Mouse (Mus musculus) C2C12 (cell line): ENCODE results near the gene Epn3. TPM values are rescaled to one million over a fixed set of nuclear protein-coding genes. Genes with fewer than 3 reads are reported as not detected.

Experiments
- H3K27me3 ChIP-seq: one replicate; pipeline ENCODE4 v1.6.1; 2011; ENCODE audit not compliant: control insufficient read depth, insufficient read depth, insufficient read length
- H3K36me3 ChIP-seq: one replicate; pipeline ENCODE4 v1.6.1; 2011; ENCODE audit not compliant: control insufficient read depth, insufficient read depth
- H3K4me3 ChIP-seq: one replicate; pipeline ENCODE4 v1.5.1; 2011; ENCODE audit warnings: mild to moderate bottlenecking, control low read depth; ENCODE audit not compliant: poor library complexity, insufficient read depth, severe bottlenecking
- H3K79me2 ChIP-seq: one replicate; pipeline ENCODE4 v1.6.1; 2011; ENCODE audit not compliant: control insufficient read depth, insufficient read depth
- H3K79me3 ChIP-seq: one replicate; pipeline ENCODE4 v1.6.1; 2011; ENCODE audit warnings: low read depth, control low read depth
- H3ac ChIP-seq: one replicate; pipeline ENCODE3; 2011; ENCODE audit warnings: low read depth; ENCODE audit not compliant: control insufficient read depth, insufficient read length
- CEBPB ChIP-seq: IDR thresholded peaks from one replicate; pipeline ENCODE4 v1.6.1; 2011; ENCODE audit warnings: low read depth, mild to moderate bottlenecking, control low read depth, moderate library complexity
- CTCF ChIP-seq: IDR thresholded peaks from one replicate; pipeline ENCODE4 v1.5.1; 2011; ENCODE audit not compliant: control insufficient read depth, insufficient read depth, insufficient read length
- FOSL1 ChIP-seq: IDR thresholded peaks from one replicate; pipeline ENCODE4 v1.8.0; 2011; ENCODE audit warnings: mild to moderate bottlenecking, low read length; ENCODE audit not compliant: poor library complexity, insufficient read depth, severe bottlenecking
- MAX ChIP-seq: IDR thresholded peaks from one replicate; pipeline ENCODE4 v1.6.1; 2011; ENCODE audit warnings: mild to moderate bottlenecking, control low read depth
- MYOD1 ChIP-seq: IDR thresholded peaks from one replicate; pipeline ENCODE4 v1.6.1; 2011; ENCODE audit warnings: low read depth; ENCODE audit not compliant: control insufficient read depth, insufficient read length
- MYOG ChIP-seq: IDR thresholded peaks from one replicate; pipeline ENCODE4 v1.6.1; 2011; ENCODE audit not compliant: control insufficient read depth, insufficient read length; ENCODE audit errors: extremely low read depth
- USF1 ChIP-seq: IDR thresholded peaks from one replicate; pipeline ENCODE4 v1.6.1; 2011; ENCODE audit warnings: low read depth, mild to moderate bottlenecking, control low read depth, moderate library complexity
- polyA plus RNA-seq: library from polyadenylated mRNA; unstranded; fragments of >200 nt; fragmentation: generic; extraction: Trizol; gene quantifications from one replicate; pipeline ENCODE4 v1.2.1, GENCODE M21; 2012; ENCODE audit warnings: missing spikeins

The Epn3 gene
- polyA plus RNA-seq, 1 experiment, result 0.25 TPM

DNA sequence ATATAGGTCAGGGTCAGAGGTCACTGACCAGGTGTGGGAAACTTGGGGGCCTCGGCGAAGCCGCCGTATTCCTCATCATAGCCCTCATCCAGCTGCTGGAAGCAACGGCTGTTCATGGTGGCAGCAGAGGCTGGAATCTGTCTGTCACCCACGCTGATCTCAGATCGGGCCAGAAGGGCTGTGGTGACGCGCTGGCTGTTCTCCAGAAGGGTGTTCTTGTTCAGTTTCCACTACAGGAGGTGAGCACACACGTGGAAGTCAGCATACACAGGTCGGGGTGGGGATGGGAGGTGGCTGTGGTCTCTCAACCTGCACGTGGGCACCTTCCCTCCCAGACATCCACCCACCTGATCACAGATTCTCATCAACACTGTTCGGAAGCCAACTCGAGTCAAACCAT is 15.9 kb downstream of the Epn3 start:
- TF ChIP-seq FOSL1 (no peak), CTCF (no peak), MYOD1 (no peak), CEBPB (no peak)
- Histone ChIP-seq H3K79me2 (no peaks in the 10 kb centered on the region), H3K79me3 (no peaks in the 10 kb centered on the region), H3K4me3 (no peak overlapping the region), H3K27me3 (peaks cover 55% of the 10 kb centered on the region), H3K36me3 (no peaks in the 10 kb centered on the region), H3ac (no peak overlapping the region)

DNA sequence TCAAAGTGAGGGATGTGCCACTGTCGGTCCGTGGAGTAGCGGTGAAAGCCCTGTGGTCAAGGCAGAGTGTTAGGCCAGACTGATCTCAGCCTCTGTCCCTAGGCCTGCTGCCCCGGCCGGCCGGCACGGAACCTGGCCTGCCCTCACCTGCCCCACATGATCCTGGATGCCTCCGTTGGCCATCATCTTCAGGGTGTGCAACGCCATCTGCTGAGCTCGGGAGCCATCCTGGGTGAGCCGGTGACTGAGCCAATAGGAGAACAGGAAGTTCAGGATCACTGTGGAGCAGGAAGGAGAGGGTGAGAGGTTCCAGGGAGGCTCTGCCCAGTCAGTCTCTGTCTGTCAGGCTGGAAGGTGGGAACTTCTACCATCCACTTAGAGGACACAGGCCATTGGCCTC is 16.3 kb downstream of the Epn3 start:
- H3K36me3 ChIP-seq, result no peaks in the 10 kb centered on the region
- no peaks in the 10 kb centered on the region for H3K79me3 ChIP-seq
- no peaks in the 10 kb centered on the region for H3K79me2 ChIP-seq
- H3K4me3 ChIP-seq, result no peak overlapping the region
- TF ChIP-seq MAX (no peak), FOSL1 (no peak), CTCF (no peak)
- H3ac ChIP-seq, result no peak overlapping the region
- peaks cover 60% of the 10 kb centered on the region for H3K27me3 ChIP-seq

DNA sequence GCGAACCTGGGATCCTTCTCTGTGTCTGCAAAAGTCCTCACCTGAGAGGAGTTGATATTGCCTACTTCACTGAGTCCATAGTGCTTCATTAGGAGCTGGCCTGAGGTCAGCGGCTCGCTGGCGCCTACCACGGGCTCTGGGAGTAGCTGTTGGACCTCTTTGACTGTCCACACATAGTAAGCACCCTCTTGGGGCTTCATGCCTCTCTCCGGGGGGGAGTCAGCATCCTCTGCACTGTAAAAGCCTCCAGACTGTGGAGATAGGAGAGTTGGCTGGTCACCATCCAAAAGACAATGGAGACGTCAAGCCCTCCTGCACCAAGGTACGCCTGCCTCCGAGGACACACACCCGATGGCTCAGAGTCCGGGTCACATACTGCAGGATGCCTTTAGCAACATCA is 17.0 kb downstream of the Epn3 start:
- Histone ChIP-seq H3K79me3 (no peaks in the 10 kb centered on the region), H3K79me2 (no peaks in the 10 kb centered on the region), H3K4me3 (no peak overlapping the region), H3K36me3 (no peaks in the 10 kb centered on the region), H3ac (no peak overlapping the region), H3K27me3 (peaks cover 67% of the 10 kb centered on the region)
- TF ChIP-seq MYOG, result no peak
- no peak for TF ChIP-seq CTCF
- TF ChIP-seq USF1, result no peak
- no peak for TF ChIP-seq MYOD1

DNA sequence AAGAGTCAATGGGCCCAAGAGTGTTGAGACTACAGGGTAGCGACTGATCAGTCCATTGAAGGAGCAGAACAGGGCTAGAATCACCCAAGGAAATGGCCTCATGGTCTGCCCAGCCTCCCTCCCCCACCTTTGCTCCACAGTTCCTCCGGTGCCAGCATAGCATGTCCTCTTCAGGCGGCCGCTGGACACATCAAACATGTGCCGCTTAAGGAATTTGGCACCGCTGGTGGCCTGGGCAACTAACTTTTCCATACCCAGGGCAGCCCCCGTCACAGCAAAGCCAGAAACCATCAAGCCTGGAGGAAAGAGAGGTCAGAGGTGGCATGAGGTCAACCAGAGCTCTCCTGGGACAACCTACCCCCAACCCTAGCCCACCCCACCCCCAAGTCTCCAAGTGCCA is 17.8 kb downstream of the Epn3 start:
- Histone ChIP-seq H3K4me3 (no peak overlapping the region), H3K79me3 (no peaks in the 10 kb centered on the region), H3K27me3 (peaks cover 75% of the 10 kb centered on the region), H3K79me2 (no peaks in the 10 kb centered on the region), H3K36me3 (no peaks in the 10 kb centered on the region), H3ac (no peak overlapping the region)
- TF ChIP-seq MYOD1, result no peak

DNA sequence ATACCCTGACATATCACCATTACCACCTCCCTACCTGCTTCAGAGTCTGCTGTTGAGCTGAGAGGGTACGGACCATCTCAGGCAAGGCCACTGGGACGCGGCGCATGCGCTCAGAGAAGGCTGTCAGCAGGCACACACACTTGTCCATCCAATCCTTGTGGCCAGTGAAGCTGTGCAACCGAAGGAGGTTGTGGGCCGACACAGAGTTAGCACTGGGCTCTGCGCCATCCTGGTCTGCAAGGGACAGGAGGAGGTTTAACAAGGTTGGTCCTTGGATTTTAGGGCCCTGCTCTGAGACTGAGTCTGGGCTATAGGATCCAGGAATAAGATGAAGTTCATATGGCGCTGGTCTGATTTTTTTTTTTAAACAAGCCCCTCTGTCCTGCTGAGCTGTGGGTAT is 19.4 kb downstream of the Epn3 start:
- H3ac ChIP-seq, result no peak overlapping the region
- H3K27me3 ChIP-seq, result peaks cover 79% of the 10 kb centered on the region
- no peak overlapping the region for H3K4me3 ChIP-seq
- no peaks in the 10 kb centered on the region for H3K79me2 ChIP-seq
- no peaks in the 10 kb centered on the region for H3K79me3 ChIP-seq
- no peaks in the 10 kb centered on the region for H3K36me3 ChIP-seq
- TF ChIP-seq FOSL1 (no peak), CTCF (no peak)

DNA sequence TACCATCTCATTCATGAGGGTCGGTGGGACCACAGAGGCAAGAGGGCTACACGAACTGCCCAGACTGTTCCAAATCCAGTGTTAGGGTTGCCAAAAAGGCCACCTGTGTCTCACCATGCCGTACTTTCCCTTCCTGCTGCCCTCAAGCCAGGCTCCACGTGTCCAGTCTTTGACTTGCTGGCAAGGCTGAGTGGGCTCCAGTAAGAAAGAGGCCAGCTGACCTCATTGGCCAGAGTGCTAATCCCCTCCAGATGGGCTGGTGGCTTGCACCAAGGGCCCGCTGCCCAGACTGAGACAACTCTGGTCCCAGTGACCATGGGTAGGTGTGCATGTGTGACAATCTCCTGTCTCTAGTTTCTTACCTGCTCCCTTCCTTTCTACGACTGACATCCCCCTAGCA is 22.1 kb downstream of the Epn3 start:
- TF ChIP-seq MYOD1 (no peak), MYOG (no peak), MAX (no peak), FOSL1 (no peak), CEBPB (no peak), CTCF (no peak), USF1 (no peak)
- H3K79me2 ChIP-seq, result no peaks in the 10 kb centered on the region
- H3K4me3 ChIP-seq, result no peak overlapping the region
- H3K79me3 ChIP-seq, result no peaks in the 10 kb centered on the region
- peaks cover 77% of the 10 kb centered on the region for H3K27me3 ChIP-seq
- H3K36me3 ChIP-seq, result no peaks in the 10 kb centered on the region
- H3ac ChIP-seq, result no peak overlapping the region

DNA sequence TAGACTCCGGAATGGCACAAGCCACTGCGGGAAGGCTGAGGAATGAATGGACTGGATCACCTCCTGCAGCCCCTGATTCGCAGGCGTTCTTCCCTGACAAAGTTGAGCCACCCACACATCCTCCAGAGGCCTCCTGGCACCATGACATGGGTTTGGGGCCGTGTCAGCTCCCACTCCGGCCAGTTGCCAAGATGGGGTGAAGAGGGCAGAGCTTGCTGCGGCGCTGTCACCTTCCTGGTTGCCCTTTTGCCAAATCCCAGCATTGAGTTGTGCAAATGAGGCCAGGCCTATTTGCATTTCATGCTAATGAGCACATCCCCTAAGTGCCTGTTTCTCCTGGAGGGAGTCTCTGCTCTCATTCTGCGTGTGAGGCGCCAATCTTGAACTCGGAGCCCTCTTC is 24.1 kb downstream of the Epn3 start:
- no peak for TF ChIP-seq USF1
- no peak for TF ChIP-seq MAX
- no peak for TF ChIP-seq MYOD1
- TF ChIP-seq FOSL1, result no peak
- TF ChIP-seq MYOG, result no peak
- TF ChIP-seq CTCF, result no peak
- no peak for TF ChIP-seq CEBPB
- peaks cover 73% of the 10 kb centered on the region for H3K27me3 ChIP-seq

More for the DNA sequence above, 24.1 kb downstream of the Epn3 start:
- Histone ChIP-seq H3K36me3 (no peaks in the 10 kb centered on the region), H3K4me3 (no peak overlapping the region), H3K79me3 (no peaks in the 10 kb centered on the region), H3ac (no peak overlapping the region), H3K79me2 (no peaks in the 10 kb centered on the region)
